In the genomic region with DNA sequence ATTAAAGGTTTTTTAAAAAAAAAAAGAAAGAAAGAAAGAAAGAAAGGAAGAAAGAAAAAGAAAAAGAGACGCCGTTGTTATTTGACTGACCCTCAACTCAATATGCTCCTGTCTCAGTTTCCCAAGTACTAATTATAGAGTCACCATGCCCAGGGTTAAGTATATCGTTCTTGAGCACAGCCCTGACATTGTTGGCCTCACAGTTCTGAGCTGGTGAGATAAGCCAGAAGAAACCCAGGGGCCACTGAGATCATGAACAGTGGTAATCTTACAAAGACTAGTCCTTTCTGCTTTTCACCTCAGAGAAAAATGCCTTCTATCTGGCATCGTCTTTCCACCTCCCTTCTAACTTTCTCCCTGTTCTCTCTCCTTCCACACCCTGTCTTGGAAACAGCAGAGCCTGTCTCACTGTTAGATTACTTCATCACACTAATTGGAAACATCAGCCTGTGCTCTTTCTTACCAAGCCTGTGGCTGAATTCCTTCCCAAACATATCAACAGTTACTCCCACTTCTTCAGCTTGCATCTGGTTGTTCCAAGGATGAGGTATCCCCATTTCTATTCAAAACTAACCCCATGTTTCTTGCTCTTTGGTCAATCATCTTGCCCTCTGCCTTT, we compare ENCODE assay signal across 14 mouse cellular contexts. TPM values are rescaled to one million over a fixed set of nuclear protein-coding genes. Genes with fewer than 3 reads are reported as not detected.
DNase-seq lines count a peak whose midpoint lies in the region; ATAC-seq lines count a peak whose summit lies in the region.
"Had no signal": no experiment of that assay in that cellular context is flagged by ENCODE, and none has a peak within 500 bp of the region (broad histone marks: within the 10 kb centered on the region; RNA-seq: fewer than 3 reads in every experiment).

No protein-coding gene starts in this region.

- no peaks in the 10 kb centered on the region for H3K27me3 ChIP-seq in stomach, embryonic 16.5 days (ENCODE audit: control insufficient read depth, insufficient read depth, low read length)
- H3K27me3 ChIP-seq: embryonic facial prominence, embryonic 12.5 days; kidney, embryonic 15.5 days; limb, embryonic 15.5 days had no signal

- H3K27ac ChIP-seq in stomach, embryonic 16.5 days (ENCODE audit: low read length), result no peak overlapping the region

- no peaks in the 10 kb centered on the region for H3K9me3 ChIP-seq in stomach, embryonic 16.5 days (replicated peaks; ENCODE audit: control insufficient read depth, low read length)
- H3K9me3 ChIP-seq: embryonic facial prominence, embryonic 12.5 days; kidney, embryonic 15.5 days; limb, embryonic 15.5 days had no signal

- H3K4me2 ChIP-seq in stomach, embryonic 16.5 days (ENCODE audit: low read depth, low read length), result no peak overlapping the region

- WGBS in stomach, embryonic 16.5 days, result 83% methylated on average over 4 of the region's 4 CpGs

- ATAC-seq in stomach, embryonic 16.5 days (ENCODE audit: insufficient read depth, low FRiP score), result 0 out of 2 replicates have a peak, but pooled peaks have one; percentile 31

- intact Hi-C loops in gastrocnemius, postnatal 36 days (cut with DNase I), result no loop called here

- H3K4me1 ChIP-seq in stomach, embryonic 16.5 days (ENCODE audit: control insufficient read depth, insufficient read depth, low read length), result peaks cover 8% of the 10 kb centered on the region

- H3K9ac ChIP-seq in stomach, embryonic 16.5 days (ENCODE audit: low read length), result no peak overlapping the region

- H3K4me3 ChIP-seq in stomach, embryonic 16.5 days (replicated peaks; ENCODE audit: low read length), result no peak overlapping the region

- peaks cover under 1% of the 10 kb centered on the region; the same call in 1 of the 2 replicates for H3K36me3 ChIP-seq in stomach, embryonic 16.5 days (ENCODE audit: control insufficient read depth, insufficient read depth, low read length)

- peak; percentile 12 for DNase-seq in gastrocnemius, adult 18-20 months (ENCODE audit: low spot score)
- no peak for DNase-seq in gastrocnemius, postnatal 36 days
- DNase-seq in spleen, postnatal 10 days (ENCODE audit: low spot score in 2 of 2), result peak; percentile 23 to 39
- no peak for DNase-seq in spleen, adult 18-20 months
- DNase-seq in liver (peak; percentile 80), MN1 (ENCODE audit: low spot score) (no peak)
- no peak for DNase-seq in yolk sac, embryonic 10.5 days (ENCODE audit: low spot score)
- DNase-seq: adrenal gland, adult 2 months; cerebellum, adult 11-12 months; thymus, postnatal 14 days had no signal

RNA-seq across cellular contexts. Expression of gene Noc3l, which starts 1.3 kb away (rescaled TPM):
- total RNA-seq in gastrocnemius, adult 18-20 months (2021), result 1 to 10 TPM; 6.3 to 6.9 TPM
- 1 to 10 TPM; 5.0 to 6.0 TPM for total RNA-seq in gastrocnemius, postnatal 36 days (2021)
- polyA plus RNA-seq in stomach, embryonic 16.5 days (2015; fragmentation: Nextera tagmentation; extraction: Ambion mirVana), result 7.1 and 8.1 TPM in 2 replicates

RNA-seq across cellular contexts. Expression of gene Tbc1d12, which starts 16.1 kb away (rescaled TPM):
- 1 to 10 TPM; 3.4 to 4.1 TPM for total RNA-seq in gastrocnemius, adult 18-20 months (2021)
- 1 to 10 TPM; 2.4 to 3.4 TPM for total RNA-seq in gastrocnemius, postnatal 36 days (2021)
- 1.6 and 1.8 TPM in 2 replicates for polyA plus RNA-seq in stomach, embryonic 16.5 days (2015; fragmentation: Nextera tagmentation; extraction: Ambion mirVana)

Comparison
In these comparisons a context has a peak if more than half of its experiments do, and no peak if none do; other contexts are left out.
1. DNase-seq: peak in gastrocnemius, adult 18-20 months (single experiment), spleen, postnatal 10 days (2 of 2) and liver (single experiment); none in gastrocnemius, postnatal 36 days (0 of 2), spleen, adult 18-20 months (0 of 2), yolk sac, embryonic 10.5 days (single experiment) and MN1 (single experiment).